Mouse (Mus musculus) telencephalon, adult 2 months (tissue): ENCODE results near the gene Slc29a3.
A peak's percentile ranks its signal among the peaks of the same experiment; 100 is the strongest.
"Not testable (repeated sequence)": the region's sequence is repeated elsewhere in the genome, so short reads cannot be mapped to it uniquely, and the experiment has no call there.

Experiments
- DNase-seq: peaks from one replicate; pipeline ENCODE4 v3.0.0-alpha.2; 2011; ENCODE audit warnings: low read depth, low spot score

The Slc29a3 gene

DNA sequence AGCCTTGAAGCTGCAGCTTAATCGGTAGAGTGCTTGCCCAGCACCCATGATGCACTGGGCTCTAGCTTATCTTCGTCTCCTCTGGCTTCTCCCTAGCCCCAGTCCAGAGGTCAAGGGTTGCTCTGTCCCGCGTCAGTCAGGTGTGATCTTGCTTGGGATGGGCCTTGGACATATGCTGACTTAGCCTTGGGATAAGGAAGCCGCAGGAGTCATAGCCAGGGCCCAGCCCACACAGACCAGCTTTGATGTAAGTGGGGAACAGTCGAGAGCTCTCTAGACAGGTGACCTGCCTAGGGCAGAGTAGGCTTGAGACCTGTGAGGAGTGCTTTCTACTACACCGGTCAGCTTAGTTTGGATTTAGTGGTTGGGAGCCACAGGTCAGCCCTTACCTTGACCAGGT lies 14.8 kb upstream of the Slc29a3 start:
- DNase-seq: no peak

- no peak for DNase-seq
Observed at GRCm38 (mm10) chr10:60762126-60762525, 9.5 kb upstream of the Slc29a3 start.

- peak; percentile 88 for DNase-seq
Observed at GRCm38 (mm10) chr10:60760377-60760776, 7.8 kb upstream of the Slc29a3 start.

DNA sequence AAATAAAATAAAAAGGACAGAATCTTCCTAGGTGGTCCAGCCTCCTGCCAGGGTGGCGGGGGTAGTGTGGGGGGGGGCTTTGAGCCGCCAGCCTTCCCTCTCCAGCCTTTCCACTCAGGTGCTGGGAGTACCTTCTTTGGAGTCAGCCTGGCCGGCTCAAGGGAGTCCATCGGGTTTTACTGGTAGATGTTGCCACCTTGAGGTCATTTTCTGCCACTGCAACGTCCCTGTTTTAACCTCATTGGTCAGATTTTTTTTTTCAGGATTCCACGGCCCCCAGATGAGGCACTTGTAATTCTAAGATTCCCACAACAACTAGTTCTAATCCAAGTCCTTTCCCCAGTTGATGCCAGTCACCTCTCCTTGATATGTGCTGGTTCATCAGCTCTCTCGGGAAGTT lies 4.4 kb upstream of the Slc29a3 start:
- no peak for DNase-seq

DNA sequence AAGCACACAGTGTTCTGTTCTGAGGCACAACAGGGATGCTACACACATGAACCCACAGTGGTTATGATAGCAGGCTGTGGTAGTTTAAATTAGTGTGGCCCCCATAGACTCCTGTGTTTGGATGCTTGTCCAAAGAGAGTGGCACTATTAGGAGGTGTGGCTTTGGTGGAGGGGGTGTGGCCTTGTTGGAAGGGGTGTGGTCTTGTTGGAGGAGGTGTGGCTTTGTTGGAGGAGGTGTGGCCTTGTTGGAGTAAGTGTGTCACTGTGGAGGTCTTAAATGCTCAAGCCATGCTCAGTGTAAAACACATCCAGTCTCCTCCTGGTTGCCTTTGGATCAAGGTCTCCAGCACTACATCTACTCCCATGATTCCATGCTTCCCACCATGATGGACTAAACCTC lies 3.6 kb upstream of the Slc29a3 start:
- DNase-seq: no peak

DNA sequence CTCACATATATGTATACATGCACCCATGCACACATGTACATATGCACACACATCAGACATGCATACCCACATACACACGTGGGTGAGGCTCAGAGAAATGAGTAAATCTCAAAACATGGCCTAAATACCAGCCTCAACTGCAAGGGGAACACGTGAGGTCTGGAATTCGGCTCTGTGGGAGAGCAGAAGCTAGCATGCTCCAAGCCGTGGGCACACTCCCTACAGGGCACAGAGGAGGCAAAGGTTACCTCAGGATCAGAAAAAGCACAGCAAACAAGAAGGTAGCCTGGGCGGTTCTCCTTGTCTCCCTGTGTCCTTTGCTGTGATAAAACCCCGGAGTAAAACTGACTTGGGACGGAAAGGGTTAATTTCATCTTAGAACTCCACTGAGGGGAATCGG lies 1.3 kb upstream of the Slc29a3 start:
- no peak for DNase-seq

DNA sequence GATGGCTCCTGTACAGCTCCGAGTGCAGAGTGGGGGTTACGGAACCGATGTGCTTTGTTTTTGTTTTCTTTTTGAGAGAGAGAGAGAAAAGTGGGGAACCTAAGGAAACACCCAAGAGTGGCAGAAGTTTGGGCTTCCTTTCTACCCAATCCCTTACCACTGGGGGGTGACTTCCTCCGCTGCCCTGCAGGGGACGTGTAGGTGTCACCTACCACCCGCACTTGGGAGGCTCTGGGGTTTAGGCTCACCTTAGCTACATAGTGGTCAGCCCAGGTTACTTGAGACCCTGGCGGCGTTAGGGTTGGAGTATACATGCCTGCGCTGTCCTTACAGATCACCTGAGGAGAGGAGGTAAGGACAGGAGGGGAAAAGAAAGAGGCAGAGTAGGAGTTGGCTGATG lies 667 bp upstream of the Slc29a3 start:
- DNase-seq: no peak

GRCm38 (mm10) chr10:60747667-60748212 lies 4.9 kb downstream of the Slc29a3 start:
- no peak for DNase-seq

- no peak for DNase-seq
Observed at GRCm38 (mm10) chr10:60746512-60746911, 6.1 kb downstream of the Slc29a3 start.

DNA sequence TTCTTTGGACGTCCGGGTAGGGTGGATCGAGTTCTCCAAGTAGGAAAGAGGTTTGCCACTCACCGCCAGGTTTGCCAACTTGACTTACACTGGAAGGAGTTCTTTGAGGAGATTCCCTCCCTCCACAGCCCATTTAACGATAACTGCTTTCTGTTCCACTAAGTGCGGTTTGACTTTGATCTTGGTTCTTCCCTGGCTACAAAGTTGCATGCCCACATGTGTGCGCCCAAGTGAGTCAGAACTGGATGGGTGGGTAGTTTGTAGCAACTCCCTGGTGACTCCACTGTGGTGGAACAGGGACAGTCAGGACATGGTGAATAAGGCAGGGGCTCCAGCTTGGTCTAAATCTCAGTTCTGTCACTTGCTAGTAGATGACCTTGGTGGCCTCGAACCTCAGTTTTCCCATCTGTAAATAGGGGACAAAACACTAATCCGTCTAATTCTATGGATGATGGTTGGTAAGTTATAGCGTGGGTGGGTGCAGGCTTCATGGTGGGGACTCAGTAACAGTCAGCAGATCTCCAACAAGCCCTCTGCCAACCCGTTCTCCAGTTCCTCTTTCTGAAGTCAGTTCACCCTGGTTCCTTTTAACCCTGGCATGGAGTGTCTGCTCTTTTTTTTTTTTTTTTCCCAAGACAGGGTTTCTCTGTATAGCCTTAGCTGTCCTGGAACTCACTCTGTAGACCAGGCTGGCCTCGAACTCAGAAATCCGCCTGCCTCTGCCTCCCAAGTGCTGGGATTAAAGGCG lies 7.9 kb downstream of the Slc29a3 start:
- DNase-seq: no peak

GRCm38 (mm10) chr10:60743681-60744080 lies 8.9 kb downstream of the Slc29a3 start:
- DNase-seq: no peak

GRCm38 (mm10) chr10:60742942-60743341 lies 9.7 kb downstream of the Slc29a3 start:
- no peak for DNase-seq

DNA sequence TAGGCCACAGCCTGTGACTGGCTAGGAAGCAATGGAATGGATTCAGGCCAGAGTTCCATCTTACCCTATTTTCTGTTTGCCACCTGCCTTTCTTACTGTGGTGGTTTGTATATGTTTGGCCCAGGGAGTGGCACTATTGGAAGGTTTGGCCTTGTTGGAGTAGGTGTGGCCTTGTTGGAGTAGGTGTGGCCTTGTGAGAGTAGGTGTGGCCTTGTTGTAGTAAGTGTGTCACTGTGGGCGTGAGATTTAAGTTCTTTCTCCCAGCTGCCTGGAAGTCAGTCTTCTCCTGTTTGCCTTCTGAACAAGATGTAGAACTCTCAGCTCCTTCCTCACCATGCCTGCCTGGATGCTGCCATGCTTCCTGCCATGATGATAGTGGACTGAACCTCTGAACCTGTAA lies 10.3 kb downstream of the Slc29a3 start:
- DNase-seq: not testable (repeated sequence)

- no peak for DNase-seq
Observed at GRCm38 (mm10) chr10:60741435-60741834, 11.2 kb downstream of the Slc29a3 start.

DNA sequence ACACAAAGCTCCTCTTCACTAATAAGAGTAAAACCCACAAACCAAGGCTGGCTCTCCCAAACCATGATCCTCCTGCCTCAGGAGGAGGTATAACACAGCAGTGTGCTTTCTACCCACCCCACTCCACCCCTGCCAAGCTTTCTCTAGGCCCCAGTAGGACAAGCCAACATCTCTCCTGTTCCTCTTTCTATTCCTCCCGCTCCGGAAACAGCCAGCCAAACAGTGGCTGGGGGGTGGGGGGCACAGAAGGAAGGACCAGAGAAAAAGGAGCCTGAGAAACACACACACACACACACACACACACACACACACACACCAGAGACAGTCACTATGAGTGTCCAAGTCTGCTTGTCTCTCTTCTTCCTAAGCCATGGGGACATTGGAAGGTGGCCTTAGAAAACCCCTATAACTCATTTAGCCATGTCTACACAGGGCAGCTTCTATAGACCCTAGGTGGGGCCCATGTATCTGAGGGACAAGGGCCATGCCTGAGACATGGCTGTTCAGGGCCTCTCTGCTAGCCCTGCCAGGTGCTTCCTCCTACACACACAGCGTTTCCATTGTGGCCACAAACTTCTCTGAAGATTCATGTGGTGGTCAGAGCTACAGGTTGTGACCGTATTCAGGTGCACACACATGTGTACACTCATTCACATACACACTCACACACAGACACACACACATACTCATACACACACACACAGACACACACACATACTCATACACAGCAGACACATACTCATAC lies 12.8 kb downstream of the Slc29a3 start:
- DNase-seq: no peak

DNA sequence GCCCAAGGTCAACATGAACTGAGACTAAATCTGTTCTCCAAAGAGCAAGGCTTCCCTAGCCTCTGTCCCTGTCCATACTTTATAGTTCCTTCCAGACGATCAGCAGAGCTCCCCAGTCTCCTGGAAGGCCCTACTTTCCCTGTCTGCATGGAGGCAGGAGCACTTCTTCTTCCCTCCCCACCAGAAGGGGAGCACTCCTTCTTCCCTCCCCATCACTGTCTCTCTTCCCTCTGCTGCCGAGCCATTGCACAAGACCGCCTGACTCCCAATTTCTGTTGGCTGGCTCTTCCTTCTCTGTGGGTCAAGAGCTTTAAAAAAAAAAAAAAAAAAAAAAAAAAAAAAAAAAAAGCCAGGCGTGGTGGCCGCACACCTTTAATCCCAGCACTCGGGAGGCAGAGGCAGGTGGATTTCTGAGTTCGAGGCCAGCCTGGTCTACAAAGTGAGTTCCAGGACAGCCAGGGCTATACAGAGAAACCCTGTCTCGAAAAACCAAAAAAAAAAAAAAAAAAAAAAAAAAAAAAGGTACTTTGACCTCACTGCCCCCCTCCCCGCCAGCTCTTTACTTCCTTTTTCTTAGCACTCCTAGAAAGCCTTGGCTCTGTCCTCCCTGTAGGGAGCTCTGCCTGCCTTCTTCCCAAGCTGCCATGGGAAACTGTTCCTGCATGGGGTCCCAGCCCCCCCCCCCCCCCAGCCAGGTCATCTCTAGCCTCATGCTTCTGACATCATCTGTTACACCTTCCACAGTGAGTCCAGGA lies 14.5 kb downstream of the Slc29a3 start:
- no peak for DNase-seq

DNA sequence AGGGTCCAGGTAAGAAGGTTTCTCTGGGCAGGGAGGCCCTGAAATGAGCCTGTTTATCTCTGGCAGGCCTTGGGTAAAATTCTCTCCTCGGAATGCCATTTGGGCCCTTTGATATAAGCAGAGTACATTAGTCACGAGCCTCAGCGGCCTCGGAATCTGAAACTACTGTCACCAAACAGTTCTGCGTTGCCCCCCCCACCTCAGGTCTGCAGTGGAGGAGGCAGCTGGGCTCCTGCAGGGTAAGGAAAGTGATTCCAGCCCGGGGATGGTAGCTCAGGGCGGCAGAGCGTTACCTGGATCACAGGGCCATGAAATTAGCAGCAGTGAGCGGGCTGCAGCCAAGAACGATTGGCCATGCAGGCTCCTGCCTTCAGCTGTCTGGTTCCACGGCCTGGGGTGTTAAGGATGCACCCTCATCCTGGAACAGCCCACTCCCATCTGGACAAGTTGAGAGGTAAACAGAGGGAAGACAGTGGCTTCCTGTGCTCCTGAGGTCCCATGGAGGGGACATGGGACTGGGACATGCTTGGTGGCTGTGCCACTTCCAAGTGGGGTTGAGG lies 15.3 kb downstream of the Slc29a3 start:
- DNase-seq: no peak

GRCm38 (mm10) chr10:60735737-60736136 lies 16.9 kb downstream of the Slc29a3 start:
- DNase-seq: no peak

DNA sequence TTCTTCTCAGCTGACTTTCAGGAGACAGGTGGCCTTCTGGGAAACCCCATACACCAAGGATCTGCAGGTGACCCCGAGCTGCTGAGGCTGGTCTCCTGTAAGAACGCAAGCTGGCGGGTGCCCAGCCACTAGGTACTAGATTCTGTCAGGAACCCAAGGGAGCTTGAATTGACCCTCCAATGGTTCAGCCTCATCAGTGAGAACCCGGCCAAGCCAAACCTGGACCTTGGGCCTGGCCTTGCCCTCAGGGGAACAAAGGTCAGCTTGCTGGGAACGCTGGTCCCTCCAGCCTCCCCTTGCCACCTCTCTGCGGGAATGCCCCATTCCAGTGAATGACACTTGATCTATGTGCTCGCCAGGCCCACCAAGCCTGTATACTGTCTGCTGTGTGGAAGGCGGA lies 19.1 kb downstream of the Slc29a3 start:
- no peak for DNase-seq

- no peak for DNase-seq
Observed at GRCm38 (mm10) chr10:60732397-60732861, 20.2 kb downstream of the Slc29a3 start.

DNA sequence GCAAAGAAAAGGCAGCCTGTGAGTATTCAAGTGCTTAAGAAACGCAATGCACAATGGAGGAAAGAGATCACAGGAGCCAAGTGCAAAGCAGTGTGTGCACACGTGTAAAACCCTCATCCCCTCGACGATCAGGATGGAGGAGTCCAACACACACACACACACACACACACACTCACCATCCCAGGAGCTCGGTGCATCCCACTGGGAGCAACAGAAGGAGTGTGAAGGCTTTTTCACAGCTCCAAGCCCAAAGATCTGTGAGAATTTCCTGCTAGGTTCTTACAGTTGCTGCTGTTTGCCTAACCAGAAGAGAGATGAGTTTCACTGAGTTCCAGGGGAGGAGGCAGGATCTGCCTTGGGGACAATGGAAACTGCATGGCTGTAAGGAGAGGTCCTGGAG lies 20.9 kb downstream of the Slc29a3 start:
- peak; percentile 29 for DNase-seq

DNA sequence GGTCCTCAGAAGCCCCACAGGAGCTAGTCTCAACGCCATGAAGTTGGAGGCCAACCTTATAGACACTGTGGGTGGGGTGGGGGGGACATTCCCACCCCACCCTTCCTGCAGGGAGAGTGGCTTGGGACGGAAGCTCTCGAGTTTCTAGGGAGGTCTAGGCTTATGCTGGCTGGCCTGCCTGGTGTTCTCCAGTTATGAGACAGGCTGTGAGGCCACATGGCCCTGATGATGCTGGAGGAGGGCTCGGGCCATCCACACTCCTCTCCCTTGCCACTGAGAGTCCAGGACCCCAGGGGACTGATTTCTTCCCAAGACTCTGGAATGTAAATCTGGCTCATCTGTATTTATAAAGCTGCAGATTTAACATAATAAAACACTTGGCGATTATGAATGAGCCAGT lies 25.3 kb downstream of the Slc29a3 start:
- no peak for DNase-seq
